Mouse (Mus musculus) liver, embryonic 12.5 days (tissue): ENCODE measurements around the gene Rpl32. TPM values are rescaled to one million over a fixed set of nuclear protein-coding genes. Genes with fewer than 3 reads are reported as not detected.

Source experiments
- ATAC-seq: fragments of 200-750 bp; cut with Nextera tagmentation; 2 replicates; pipeline ENCODE4 v1.8.0; 2017; ENCODE audit warnings: moderate number of reproducible peaks, mild to moderate bottlenecking, moderate library complexity
- H3K27ac ChIP-seq: fragments of 300-500 bp; sonication (generic); 2 replicates; pipeline ENCODE4 v1.5.1; 2016; ENCODE audit warnings: mild to moderate bottlenecking
- H3K27me3 ChIP-seq: fragments of 300-500 bp; sonication (generic); replicated peaks from 2 replicates; pipeline ENCODE4 v1.6.1; 2016; ENCODE audit warnings: mild to moderate bottlenecking, moderate library complexity
- H3K36me3 ChIP-seq: fragments of 300-500 bp; sonication (generic); 2 replicates; pipeline ENCODE4 v1.6.1; 2016; ENCODE audit warnings: mild to moderate bottlenecking, moderate library complexity
- H3K4me1 ChIP-seq: fragments of 300-500 bp; sonication (generic); 2 replicates; pipeline ENCODE4 v1.6.1; 2016
- H3K4me2 ChIP-seq: fragments of 300-500 bp; sonication (generic); 2 replicates; pipeline ENCODE4 v1.6.1; 2016; ENCODE audit warnings: mild to moderate bottlenecking, moderate library complexity
- H3K4me3 ChIP-seq: fragments of 300-500 bp; sonication (generic); 2 replicates; pipeline ENCODE4 v1.5.1; 2016; ENCODE audit warnings: mild to moderate bottlenecking, moderate library complexity
- H3K9ac ChIP-seq: fragments of 300-500 bp; sonication (generic); 2 replicates; pipeline ENCODE4 v1.6.1; 2016; ENCODE audit warnings: mild to moderate bottlenecking, moderate library complexity
- H3K9me3 ChIP-seq: fragments of 300-500 bp; sonication (generic); replicated peaks from 2 replicates; pipeline ENCODE4 v1.6.1; 2016; ENCODE audit warnings: mild to moderate bottlenecking, moderate library complexity
- WGBS: fragments of 180-500 bp; shearing (Covaris S2); methylation state at CpG from one replicate; pipeline ENCODE4 v1.1.7; 2016; ENCODE audit not compliant: insufficient replicate concordance; 5-methylcytosine and 5-hydroxymethylcytosine counted together
- polyA plus RNA-seq: library from polyadenylated mRNA; unstranded; fragments of >200 nt; fragmentation: Nextera tagmentation; extraction: Ambion mirVana; gene quantifications from 2 replicates; pipeline ENCODE4 v1.2.1, GENCODE M21; 2016

Gene Rpl32
- polyA plus RNA-seq, result 1,876 and 1,897 TPM in 2 replicates

- WGBS, result under 1% methylated on average over 47 of the region's 47 CpGs
- Histone ChIP-seq H3K36me3 (peaks cover 42% of the 10 kb centered on the region), H3K9me3 (no peaks in the 10 kb centered on the region), H3K4me3 (peak within 1 kb of the TSS; percentile 87), H3K4me1 (peaks cover 38% of the 10 kb centered on the region), H3K27me3 (no peaks in the 10 kb centered on the region), H3K4me2 (peak within 1 kb of the TSS; percentile 91), H3K9ac (peak within 1 kb of the TSS; percentile 93), H3K27ac (peak within 1 kb of the TSS; percentile 87)
- peak; percentile 83 for ATAC-seq
Observed at GRCm38 (mm10) chr6:115808488-115809231, at the start of gene Rpl32. Gene Rpl32, minus strand, starts transcription at chr6:115808747.

DNA sequence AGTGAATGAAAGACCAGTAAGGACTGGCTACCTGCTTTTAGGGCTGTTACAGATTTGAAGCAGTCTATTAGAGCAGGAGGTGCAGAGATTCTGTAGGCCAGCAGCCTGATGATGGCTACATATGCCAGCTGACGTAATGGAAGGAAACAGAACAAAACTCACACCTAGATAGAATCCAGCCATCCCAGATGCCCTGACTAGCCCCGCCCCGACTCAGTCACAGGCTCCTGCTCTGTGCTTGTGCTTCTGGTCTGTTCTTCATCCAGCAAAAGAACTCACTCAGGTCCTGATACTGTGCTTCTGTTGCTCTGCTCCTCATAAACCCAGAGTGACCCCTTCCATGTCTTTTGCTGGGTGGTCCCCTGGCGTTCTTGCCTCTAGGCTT, 47.8 kb upstream of the Rpl32 start:
- no peak overlapping the region for H3K27ac ChIP-seq
- H3K36me3 ChIP-seq, result 0 out of 2 replicates have a peak, but pooled peaks cover 3% of the 10 kb centered on the region
- no peak for ATAC-seq
- 70% methylated on average over 4 of the region's 4 CpGs for WGBS
- H3K27me3 ChIP-seq, result no peaks in the 10 kb centered on the region
- no peaks in the 10 kb centered on the region for H3K9me3 ChIP-seq
- H3K4me2 ChIP-seq, result no peak overlapping the region
- H3K4me1 ChIP-seq, result peaks cover 32% of the 10 kb centered on the region
- H3K4me3 ChIP-seq, result no peak overlapping the region
- H3K9ac ChIP-seq, result no peak overlapping the region

DNA sequence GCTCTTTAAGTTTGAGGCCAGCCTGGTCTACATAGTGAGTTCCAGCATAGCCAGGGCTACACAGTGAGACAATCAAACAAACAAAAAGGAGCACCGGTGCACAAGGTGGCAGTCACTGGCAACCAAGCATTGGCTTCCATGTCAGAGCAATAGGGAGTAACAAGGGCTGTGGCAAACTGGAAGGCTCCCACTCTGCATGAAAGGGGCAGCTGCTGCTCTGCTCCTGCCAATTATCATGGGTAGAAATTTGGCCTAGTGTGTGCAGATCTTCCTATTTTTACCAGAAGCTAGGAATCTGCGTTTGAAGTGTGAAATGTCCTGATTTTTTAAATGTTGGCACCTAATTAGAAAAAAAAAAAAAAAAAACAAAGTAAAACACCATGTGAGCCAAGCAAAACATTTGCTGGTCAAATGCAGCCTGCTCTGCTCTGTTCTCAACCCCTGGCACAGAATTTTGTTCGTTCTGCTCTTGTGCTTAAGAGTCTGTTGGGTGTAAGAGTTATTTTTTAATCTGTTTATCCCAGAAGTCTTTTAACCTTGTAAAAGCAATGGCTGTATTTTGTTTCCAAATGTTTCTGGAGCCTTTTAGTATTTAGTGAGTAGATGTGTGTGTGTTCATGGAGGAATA, 47.3 kb upstream of the Rpl32 start:
- Histone ChIP-seq H3K9ac (no peak overlapping the region), H3K4me3 (no peak overlapping the region), H3K27me3 (no peaks in the 10 kb centered on the region), H3K27ac (no peak overlapping the region), H3K4me2 (no peak overlapping the region), H3K4me1 (peaks cover 37% of the 10 kb centered on the region), H3K36me3 (0 out of 2 replicates have a peak, but pooled peaks cover 3% of the 10 kb centered on the region), H3K9me3 (no peaks in the 10 kb centered on the region)
- 60% methylated on average over 3 of the region's 3 CpGs for WGBS
- ATAC-seq, result no peak

- ATAC-seq, result no peak
- 43% methylated on average over 2 of the region's 2 CpGs for WGBS
Observed at GRCm38 (mm10) chr6:115854432-115854831, 45.9 kb upstream of the Rpl32 start.

DNA sequence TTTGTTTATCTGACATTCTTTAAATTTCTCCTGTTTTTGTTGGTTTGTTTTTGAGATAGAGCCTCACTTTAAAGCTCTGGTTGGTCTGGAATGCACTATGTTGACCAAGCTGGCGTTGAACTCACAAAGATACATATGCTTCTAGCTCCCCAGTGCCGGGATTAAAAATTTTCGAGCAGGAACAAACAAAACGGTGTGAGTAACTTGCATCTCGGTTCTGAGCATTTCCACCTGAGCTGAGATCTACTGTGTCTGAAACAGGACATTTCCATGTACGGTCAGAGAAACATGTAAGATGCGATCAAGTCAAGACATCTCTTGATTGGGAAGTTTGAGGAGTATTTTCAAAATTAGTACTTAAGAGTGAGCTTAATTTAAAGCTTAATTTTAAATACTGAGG, 45.4 kb upstream of the Rpl32 start:
- no peak for ATAC-seq
- peaks cover 19% of the 10 kb centered on the region for H3K36me3 ChIP-seq
- H3K27me3 ChIP-seq, result no peaks in the 10 kb centered on the region
- peak overlapping the region; percentile 73 for H3K27ac ChIP-seq
- H3K4me2 ChIP-seq, result peak overlapping the region; percentile 84
- H3K4me1 ChIP-seq, result peaks cover 32% of the 10 kb centered on the region
- 49% methylated on average over 7 of the region's 7 CpGs for WGBS
- no peaks in the 10 kb centered on the region for H3K9me3 ChIP-seq
- H3K4me3 ChIP-seq, result peak overlapping the region; percentile 75
- peak overlapping the region; percentile 68 for H3K9ac ChIP-seq

More at GRCm38 (mm10) chr6:115854432-115854831, 45.9 kb upstream of the Rpl32 start:
- H3K4me2 ChIP-seq, result no peak overlapping the region
- H3K27ac ChIP-seq, result no peak overlapping the region
- no peak overlapping the region for H3K4me3 ChIP-seq
- no peaks in the 10 kb centered on the region for H3K9me3 ChIP-seq
- no peak overlapping the region for H3K9ac ChIP-seq
- peaks cover 14% of the 10 kb centered on the region for H3K36me3 ChIP-seq
- no peaks in the 10 kb centered on the region for H3K27me3 ChIP-seq
- peaks cover 35% of the 10 kb centered on the region for H3K4me1 ChIP-seq

DNA sequence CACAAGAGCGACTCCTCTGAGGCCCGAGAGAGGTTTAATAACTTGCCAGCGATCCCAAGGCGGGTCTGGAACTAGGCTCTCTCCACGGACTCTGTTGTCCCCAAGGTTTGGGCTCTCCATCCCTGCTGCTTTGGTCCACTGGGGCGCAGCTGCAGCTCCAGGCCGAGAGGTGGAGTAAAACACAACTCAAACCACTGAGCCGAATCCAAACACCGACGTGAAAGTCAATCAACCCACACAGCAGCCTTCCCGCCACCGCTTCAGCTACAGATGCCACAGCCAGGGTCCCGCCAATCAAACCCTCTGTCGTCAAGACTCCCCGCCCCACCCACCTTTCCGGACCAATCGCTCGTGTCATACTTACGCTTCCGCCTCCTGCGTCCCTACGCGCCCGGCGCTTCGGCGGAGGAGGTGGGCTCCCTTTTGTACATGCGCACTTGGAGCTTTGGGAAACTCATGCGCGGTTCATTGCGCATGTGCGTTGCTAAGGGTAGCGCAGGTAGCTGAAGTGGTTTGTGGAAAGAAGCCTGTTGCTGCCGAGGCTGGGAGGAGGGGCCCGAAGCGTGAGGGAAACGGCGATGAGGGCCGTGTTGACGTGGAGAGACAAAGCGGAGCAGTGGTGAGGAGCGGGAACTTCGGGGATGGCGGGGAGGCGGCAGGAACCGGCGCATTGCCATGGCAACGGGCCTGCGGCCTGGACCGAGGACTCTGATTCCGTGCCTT, 44.7 kb upstream of the Rpl32 start, which contains the start of the genes Mbd4 and Ift122:
Mbd4 (minus strand) TSS at position 281 of the 723 bp plus-strand sequence.
Ift122 (plus strand) TSS at position 380 of the 723 bp plus-strand sequence.
- Histone ChIP-seq H3K4me1 (peaks cover 26% of the 10 kb centered on the region), H3K27me3 (no peaks in the 10 kb centered on the region), H3K9ac (peak within 1 kb of the TSS; percentile 72), H3K9me3 (no peaks in the 10 kb centered on the region), H3K4me2 (peak within 1 kb of the TSS; percentile 84), H3K36me3 (peaks cover 26% of the 10 kb centered on the region), H3K4me3 (peak within 1 kb of the TSS; percentile 75), H3K27ac (peak within 1 kb of the TSS; percentile 88)
- ATAC-seq, result peak; percentile 99
- 1% methylated on average over 51 of the region's 51 CpGs for WGBS

DNA sequence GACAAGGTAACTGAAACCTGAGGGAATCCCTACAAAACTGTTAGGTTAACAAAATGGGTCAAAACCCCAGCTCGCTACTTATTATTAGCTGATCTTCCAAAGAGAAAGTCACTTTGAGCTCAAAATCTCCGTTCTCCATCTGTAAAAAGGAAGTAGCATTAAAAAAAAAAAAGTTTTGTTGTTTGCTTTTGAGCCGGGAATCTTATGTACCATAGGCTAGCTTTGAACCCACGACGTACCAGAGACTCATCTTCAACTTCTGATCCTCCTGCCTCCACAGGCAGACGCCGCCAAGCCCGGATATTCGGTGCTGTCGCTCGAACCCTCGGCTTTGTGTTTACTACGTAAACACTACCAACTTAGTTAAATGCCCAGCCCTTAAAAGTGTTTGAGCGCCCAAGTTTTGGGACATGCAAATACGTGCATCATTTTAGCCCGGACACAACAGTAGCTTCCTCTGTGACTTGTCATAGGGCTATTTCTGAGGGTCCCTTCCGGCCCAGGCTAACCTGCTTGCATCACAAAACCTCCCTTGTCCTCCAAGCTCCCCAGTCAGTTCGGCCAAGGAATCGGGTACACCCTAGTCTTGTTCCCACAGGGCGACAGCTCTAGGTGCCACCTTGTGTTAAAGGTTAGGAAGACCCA, 44.0 kb upstream of the Rpl32 start:
- 5% methylated on average over 20 of the region's 20 CpGs for WGBS
- Histone ChIP-seq H3K4me3 (peak overlapping the region; percentile 75), H3K9ac (peak overlapping the region; percentile 72), H3K27ac (peak overlapping the region; percentile 88), H3K4me1 (peaks cover 26% of the 10 kb centered on the region), H3K9me3 (no peaks in the 10 kb centered on the region), H3K36me3 (peaks cover 33% of the 10 kb centered on the region), H3K4me2 (peak overlapping the region; percentile 84), H3K27me3 (no peaks in the 10 kb centered on the region)
- peak; percentile 71 for ATAC-seq

DNA sequence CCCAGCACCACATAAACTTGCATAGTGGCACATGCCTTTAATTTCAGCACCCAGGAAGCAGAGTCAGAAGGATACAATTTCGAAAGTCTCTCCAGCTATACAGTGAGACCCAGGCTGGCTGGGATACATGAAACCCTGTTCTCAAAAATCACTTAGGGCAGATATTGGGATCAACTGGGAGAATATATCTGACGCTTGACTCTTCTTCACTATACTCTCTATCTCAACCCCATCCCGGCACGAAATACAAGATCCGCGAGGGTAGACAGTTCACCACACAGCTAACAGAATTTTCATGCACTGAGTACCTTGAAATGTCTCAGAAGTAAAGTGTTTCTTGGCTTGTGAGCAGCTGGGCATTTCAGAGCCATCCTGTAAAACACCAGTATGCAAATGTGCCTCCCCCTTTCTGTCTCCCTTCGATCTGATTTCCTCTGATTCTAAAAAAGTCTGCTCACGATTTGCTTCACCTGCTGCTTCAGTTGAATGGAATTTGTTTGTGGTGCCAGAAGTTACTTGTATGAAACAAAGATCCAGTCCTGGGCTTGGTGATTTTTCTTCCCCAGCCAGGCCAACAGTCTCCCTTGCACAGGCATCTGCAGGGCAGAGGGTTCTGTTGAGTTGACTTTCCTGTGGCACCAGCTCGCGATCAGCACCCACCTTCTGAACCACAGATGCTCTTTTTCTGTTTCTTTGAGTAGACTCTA, 40.2 kb upstream of the Rpl32 start:
- no peak overlapping the region for H3K27ac ChIP-seq
- H3K36me3 ChIP-seq, result peaks cover 60% of the 10 kb centered on the region
- no peak for ATAC-seq
- no peaks in the 10 kb centered on the region for H3K27me3 ChIP-seq
- no peak overlapping the region for H3K4me3 ChIP-seq
- H3K9me3 ChIP-seq, result no peaks in the 10 kb centered on the region
- no peak overlapping the region for H3K4me2 ChIP-seq
- H3K4me1 ChIP-seq, result peaks cover 22% of the 10 kb centered on the region
- 88% methylated on average over 10 of the region's 10 CpGs for WGBS
- no peak overlapping the region for H3K9ac ChIP-seq

GRCm38 (mm10) chr6:115846640-115847411, 38.3 kb upstream of the Rpl32 start:
- Histone ChIP-seq H3K9me3 (no peaks in the 10 kb centered on the region), H3K4me3 (no peak overlapping the region), H3K27me3 (no peaks in the 10 kb centered on the region), H3K27ac (no peak overlapping the region), H3K4me1 (peaks cover 11% of the 10 kb centered on the region), H3K4me2 (no peak overlapping the region), H3K36me3 (peaks cover 79% of the 10 kb centered on the region), H3K9ac (no peak overlapping the region)
- WGBS, result 27% methylated on average over 8 of the region's 8 CpGs
- ATAC-seq, result peak; percentile 52

- Histone ChIP-seq H3K9me3 (no peaks in the 10 kb centered on the region), H3K27me3 (no peaks in the 10 kb centered on the region), H3K4me2 (no peak overlapping the region), H3K27ac (no peak overlapping the region), H3K4me3 (no peak overlapping the region), H3K36me3 (peaks cover 74% of the 10 kb centered on the region), H3K9ac (no peak overlapping the region), H3K4me1 (peaks cover under 1% of the 10 kb centered on the region; the same call in 1 of the 2 replicates)
- ATAC-seq, result no peak
- 85% methylated on average over 4 of the region's 4 CpGs for WGBS
Observed at GRCm38 (mm10) chr6:115845006-115845405, 36.5 kb upstream of the Rpl32 start.
